Mouse (Mus musculus): ENCODE measurements at regions not wholly inside any gene's neighbourhood (a gene's known extent, or its start where the extent isn't known, plus 50 kb on each side); places are given as distances from the start of the nearest gene placed in this dataset. TPM values are rescaled to one million over a fixed set of nuclear protein-coding genes. Genes with fewer than 3 reads are reported as not detected.

Small RNA genes lying in the stretch of these regions (microRNA-seq; reads per million reads assigned to microRNA genes)
- not detected for gene Gm25754

Data from forebrain, embryonic 15.5 days (tissue).